Mouse (Mus musculus) ES-E14 (cell line): ENCODE results near the gene Bmp7. TPM values are rescaled to one million over a fixed set of nuclear protein-coding genes. Genes with fewer than 3 reads are reported as not detected.

ENCODE experiments used
- DNase-seq: peaks from one replicate; pipeline ENCODE4 v3.0.0-alpha.2; 2013; ENCODE audit warnings: low read depth, low spot score
- H3K27ac ChIP-seq: 2 replicates; pipeline ENCODE4 v1.5.1; 2012; ENCODE audit warnings: low read depth, mild to moderate bottlenecking, low read length, moderate library complexity, mixed read lengths; ENCODE audit not compliant: poor library complexity, insufficient read depth, severe bottlenecking
- H3K36me3 ChIP-seq: 2 replicates; pipeline ENCODE4 v1.6.1; 2012; ENCODE audit warnings: mild to moderate bottlenecking, low read length, moderate library complexity, mixed read lengths; ENCODE audit not compliant: control insufficient read depth, poor library complexity, insufficient read depth, severe bottlenecking
- H3K4me1 ChIP-seq, 2 experiments: fragments of 150-350 bp in 1 of 2; sonication (generic) in 1 of 2; 2 replicates each; pipeline ENCODE4 v1.6.1; 2012; ENCODE audit warnings: low read length in 2 of 2, mild to moderate bottlenecking in 1 of 2, mixed read lengths in 1 of 2; ENCODE audit not compliant: control insufficient read depth in 2 of 2, insufficient read depth in 2 of 2, poor library complexity in 1 of 2
- H3K4me3 ChIP-seq, 2 experiments: fragments of 150-350 bp in 1 of 2; sonication (generic) in 1 of 2; 2 replicates each; pipeline ENCODE4 v1.5.1; 2012; ENCODE audit warnings: low read length in 2 of 2, low read depth in 1 of 2, mild to moderate bottlenecking in 1 of 2, mixed read lengths in 1 of 2; ENCODE audit not compliant: insufficient read depth in 1 of 2, poor library complexity in 1 of 2, severe bottlenecking in 1 of 2
- H3K9ac ChIP-seq: 2 replicates; pipeline ENCODE4 v1.6.1; 2012; ENCODE audit warnings: low read depth, mild to moderate bottlenecking, low read length, mixed read lengths; ENCODE audit not compliant: poor library complexity, insufficient read depth, severe bottlenecking
- H3K9me3 ChIP-seq: fragments of 150-350 bp; sonication (generic); 2 replicates; pipeline ENCODE4 v1.6.1; 2012; ENCODE audit warnings: low read depth, mild to moderate bottlenecking, low read length; ENCODE audit not compliant: control insufficient read depth, insufficient read depth
- CHD2 ChIP-seq: IDR thresholded peaks from 2 replicates; pipeline ENCODE4 v1.6.1; 2014; ENCODE audit warnings: mild to moderate bottlenecking, low read depth, low read length, inconsistent platforms
- HCFC1 ChIP-seq: IDR thresholded peaks from 2 replicates; pipeline ENCODE4 v1.6.1; 2012; ENCODE audit warnings: low read length, inconsistent platforms, borderline replicate concordance; ENCODE audit not compliant: insufficient read depth
- MAFK ChIP-seq: IDR thresholded peaks from 2 replicates; pipeline ENCODE4 v1.6.1; 2014; ENCODE audit warnings: mild to moderate bottlenecking, low read depth, low read length, inconsistent platforms; ENCODE audit not compliant: insufficient read depth
- ZC3H11A ChIP-seq: IDR thresholded peaks from 2 replicates; pipeline ENCODE4 v1.6.1; 2012; ENCODE audit warnings: low read depth, mild to moderate bottlenecking, inconsistent platforms, low read length, borderline replicate concordance
- ZNF384 ChIP-seq: IDR thresholded peaks from 2 replicates; pipeline ENCODE4 v1.6.1; 2012; ENCODE audit warnings: low read depth, low read length, inconsistent platforms
- in situ Hi-C, 2 experiments: fragments of 600-800 bp; cut with MboI; formaldehyde crosslinking; loops; one replicate each; pipeline ENCODE4 v1.15.1; 2025; ENCODE audit warnings: low sequenced_read_pairs in 2 of 2, inconsistent platforms in 1 of 2; ENCODE audit not compliant: unreplicated experiment in 2 of 2
- total RNA-seq: library from RNA; depleted of rRNA; stranded (reverse); fragments of 300-350 nt; gene quantifications from 2 replicates; pipeline ENCODE4 v1.2.3, GENCODE M21; 2012

The Bmp7 gene
- total RNA-seq, 1 experiment: 1.4 TPM

- Histone ChIP-seq H3K4me1 (peaks cover 0 to 2% of the 10 kb centered on the region in 2 experiments; a peak in 1 of 4 replicates), H3K27ac (no peak overlapping the region), H3K9me3 (no peaks in the 10 kb centered on the region), H3K9ac (no peak overlapping the region), H3K36me3 (no peaks in the 10 kb centered on the region), H3K4me3 (no peak overlapping the region)
- DNase-seq: no peak
- in situ Hi-C loops: no loop called here
- TF ChIP-seq ZC3H11A (no peak), CHD2 (no peak), HCFC1 (no peak), MAFK (no peak), ZNF384 (no peak)
These were observed 21.1 kb upstream of the Bmp7 start for GRCm38 (mm10) chr2:172961211-172961610.

- H3K36me3 ChIP-seq: no peaks in the 10 kb centered on the region
- in situ Hi-C loops: no loop called here
- no peak overlapping the region for H3K9ac ChIP-seq
- H3K4me1 ChIP-seq: peaks cover 0 to 2% of the 10 kb centered on the region in 2 experiments; a peak in 1 of 4 replicates
- no peak for DNase-seq
- TF ChIP-seq MAFK (no peak), ZC3H11A (no peak), HCFC1 (no peak), CHD2 (no peak), ZNF384 (no peak)
- no peak overlapping the region for H3K27ac ChIP-seq
- no peak overlapping the region for H3K4me3 ChIP-seq
- no peaks in the 10 kb centered on the region for H3K9me3 ChIP-seq
These were observed 20.2 kb upstream of the Bmp7 start for GRCm38 (mm10) chr2:172960350-172960749.

GRCm38 (mm10) chr2:172959006-172959768, 19.1 kb upstream of the Bmp7 start:
- H3K27ac ChIP-seq: no peak overlapping the region
- DNase-seq: no peak

GRCm38 (mm10) chr2:172958579-172958978, 18.5 kb upstream of the Bmp7 start:
- Histone ChIP-seq H3K9ac (no peak overlapping the region), H3K36me3 (no peaks in the 10 kb centered on the region), H3K9me3 (no peaks in the 10 kb centered on the region), H3K4me3 (no peak overlapping the region), H3K27ac (no peak overlapping the region), H3K4me1 (peaks cover 0 to 2% of the 10 kb centered on the region in 2 experiments; a peak in 1 of 4 replicates)
- DNase-seq: no peak
- in situ Hi-C loops: no loop called here
- TF ChIP-seq MAFK (no peak), CHD2 (no peak), ZNF384 (no peak), HCFC1 (no peak), ZC3H11A (no peak)

More at GRCm38 (mm10) chr2:172959006-172959768, 19.1 kb upstream of the Bmp7 start:
- H3K4me3 ChIP-seq: no peak overlapping the region
- H3K36me3 ChIP-seq: no peaks in the 10 kb centered on the region
- no peak overlapping the region for H3K9ac ChIP-seq
- H3K9me3 ChIP-seq: no peaks in the 10 kb centered on the region
- in situ Hi-C loops: no loop called here
- no peak for TF ChIP-seq ZNF384
- no peak for TF ChIP-seq ZC3H11A
- no peak for TF ChIP-seq CHD2
- no peak for TF ChIP-seq MAFK
- no peak for TF ChIP-seq HCFC1
- peaks cover 0 to 2% of the 10 kb centered on the region in 2 experiments; a peak in 1 of 4 replicates for H3K4me1 ChIP-seq
